Mouse (Mus musculus): Measurements from ENCODE around the gene Galr3. TPM values are rescaled to one million over a fixed set of nuclear protein-coding genes. Genes with fewer than 3 reads are reported as not detected.
A peak's percentile ranks its signal among the peaks of the same experiment; 100 is the strongest.
"Not testable (repeated sequence)": the region's sequence is repeated elsewhere in the genome, so short reads cannot be mapped to it uniquely, and the experiment has no call there.

Gene Galr3
- polyA plus RNA-seq, 1 experiment from 2014 or later, result not detected

GRCm38 (mm10) chr15:79007059-79007458 lies 34.6 kb upstream of the Galr3 start:
- peaks cover 50% of the 10 kb centered on the region for H3K36me3 ChIP-seq
- H3K4me1 ChIP-seq, result peaks cover 15% of the 10 kb centered on the region
- WGBS, result 91% methylated on average over 5 of the region's 5 CpGs
- no peak overlapping the region for H3K4me3 ChIP-seq
- H3K27ac ChIP-seq, result no peak overlapping the region
- ATAC-seq (ENCODE audit: low FRiP score, low read depth), result no peak
- no peaks in the 10 kb centered on the region for H3K27me3 ChIP-seq (replicated peaks)
- H3K9me3 ChIP-seq, result no peaks in the 10 kb centered on the region
- H3K9ac ChIP-seq, result no peak overlapping the region
- no peak overlapping the region for H3K4me2 ChIP-seq (replicated peaks)

DNA sequence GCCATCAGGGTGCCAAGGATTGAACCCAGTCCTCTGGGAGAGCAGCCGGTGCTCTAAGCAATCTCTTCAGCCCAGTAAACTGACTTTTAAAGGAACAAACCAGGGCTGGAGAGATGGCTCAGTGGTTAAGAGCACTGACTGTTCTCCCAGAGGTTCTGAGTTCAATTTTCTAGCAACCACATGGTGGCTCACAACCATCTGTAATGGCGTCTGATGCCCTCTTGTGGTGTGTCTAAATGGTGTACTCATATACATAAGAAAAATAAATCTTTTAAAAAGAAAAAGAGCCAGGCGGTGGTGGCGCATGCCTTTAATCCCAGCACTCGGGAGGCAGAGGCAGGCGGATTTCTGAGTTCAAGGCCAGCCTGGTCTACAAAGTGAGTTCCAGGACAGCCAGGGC lies 33.8 kb upstream of the Galr3 start:
- Histone ChIP-seq H3K4me1 (peaks cover 17% of the 10 kb centered on the region), H3K36me3 (peaks cover 43% of the 10 kb centered on the region)
- not testable (repeated sequence) for H3K4me2 ChIP-seq (replicated peaks); ATAC-seq (ENCODE audit: low FRiP score, low read depth); H3K27me3 ChIP-seq (replicated peaks); H3K9ac ChIP-seq; H3K27ac ChIP-seq; H3K4me3 ChIP-seq; H3K9me3 ChIP-seq
- 89% methylated on average over 6 of the region's 6 CpGs for WGBS

DNA sequence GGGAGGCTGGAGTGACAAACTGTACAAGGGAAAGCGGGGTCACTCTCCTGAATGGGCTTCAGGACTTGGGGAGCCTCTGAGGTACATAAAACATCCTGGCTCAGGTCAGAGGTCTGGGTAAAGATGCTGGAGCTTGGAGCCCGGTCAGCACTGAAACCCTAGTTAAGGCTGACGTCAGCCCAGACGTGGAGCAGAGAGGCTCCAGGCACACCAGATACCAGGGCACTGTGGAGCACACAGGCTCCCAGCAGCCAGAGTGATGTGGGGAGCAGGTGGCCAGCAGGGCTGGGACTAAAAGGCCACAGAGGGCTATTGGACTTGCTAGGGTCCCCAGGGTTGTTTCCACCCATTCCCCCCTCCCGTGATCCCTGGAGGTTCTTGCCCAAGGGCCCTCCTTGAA lies 32.0 kb upstream of the Galr3 start:
- H3K4me1 ChIP-seq, result peaks cover 26% of the 10 kb centered on the region
- no peaks in the 10 kb centered on the region for H3K27me3 ChIP-seq (replicated peaks)
- no peak overlapping the region for H3K9ac ChIP-seq
- no peak overlapping the region for H3K4me3 ChIP-seq
- no peak overlapping the region; the same call in 1 of the 2 replicates for H3K27ac ChIP-seq
- H3K36me3 ChIP-seq, result peaks cover 24% of the 10 kb centered on the region
- ATAC-seq (ENCODE audit: low FRiP score, low read depth), result no peak
- WGBS, result 72% methylated on average over 5 of the region's 5 CpGs
- H3K4me2 ChIP-seq (replicated peaks), result no peak overlapping the region
- no peaks in the 10 kb centered on the region for H3K9me3 ChIP-seq

DNA sequence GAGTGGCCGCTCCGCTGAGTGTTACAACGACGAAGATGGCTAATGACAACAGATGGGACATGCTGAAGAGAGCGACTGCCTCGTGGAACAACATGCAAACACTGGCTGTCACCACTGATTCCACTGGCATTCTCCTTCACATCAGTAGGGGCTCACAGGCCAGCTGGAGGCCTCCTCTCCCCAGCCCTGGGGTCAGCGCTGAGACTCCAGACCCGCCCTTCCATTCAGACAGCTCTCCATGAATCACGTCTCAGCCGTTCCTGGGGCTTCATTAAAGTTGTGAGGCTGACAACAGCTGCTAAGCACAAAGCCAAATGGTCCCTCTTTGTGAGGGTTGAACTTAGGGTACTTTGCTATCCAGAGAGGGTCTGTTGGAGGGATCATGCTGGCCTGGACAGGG lies 30.1 kb upstream of the Galr3 start:
- peaks cover 26% of the 10 kb centered on the region for H3K4me1 ChIP-seq
- H3K4me2 ChIP-seq (replicated peaks), result 0 out of 2 replicates have a peak overlapping the region, but pooled peaks have one; percentile 2
- H3K4me3 ChIP-seq, result no peak overlapping the region
- peaks cover 8% of the 10 kb centered on the region for H3K36me3 ChIP-seq
- no peak overlapping the region for H3K9ac ChIP-seq
- H3K27ac ChIP-seq, result no peak overlapping the region
- WGBS, result 31% methylated on average over 10 of the region's 10 CpGs
- no peaks in the 10 kb centered on the region for H3K27me3 ChIP-seq (replicated peaks)
- ATAC-seq (ENCODE audit: low FRiP score, low read depth), result no peak
- no peaks in the 10 kb centered on the region for H3K9me3 ChIP-seq

DNA sequence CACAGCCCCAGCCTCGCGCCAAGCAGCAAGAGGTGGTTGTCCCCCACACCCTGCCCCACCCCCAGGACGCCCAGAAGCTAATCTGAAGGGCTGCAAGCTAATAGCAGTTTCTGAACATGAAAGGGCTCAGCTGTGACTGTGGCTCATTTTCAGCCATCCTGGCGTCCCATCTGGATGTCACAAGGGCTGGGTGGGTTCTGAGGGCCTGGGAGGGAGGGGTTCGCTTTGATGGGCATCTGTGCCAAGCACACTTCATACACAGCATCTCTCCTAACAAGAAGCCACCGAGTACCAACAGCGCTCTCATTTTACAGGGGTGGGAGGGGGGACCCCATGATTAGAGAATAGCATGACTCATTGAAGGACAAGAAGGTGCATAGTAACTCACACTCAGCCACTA lies 28.3 kb upstream of the Galr3 start:
- Histone ChIP-seq H3K36me3 (no peaks in the 10 kb centered on the region), H3K27me3 (replicated peaks) (no peaks in the 10 kb centered on the region), H3K4me1 (peaks cover 26% of the 10 kb centered on the region), H3K9ac (no peak overlapping the region), H3K27ac (no peak overlapping the region), H3K4me3 (no peak overlapping the region), H3K9me3 (no peaks in the 10 kb centered on the region), H3K4me2 (replicated peaks) (no peak overlapping the region)
- WGBS, result 49% methylated on average over 7 of the region's 7 CpGs
- peak; percentile 26; the same call in 1 of the 2 replicates for ATAC-seq (ENCODE audit: low FRiP score, low read depth)

DNA sequence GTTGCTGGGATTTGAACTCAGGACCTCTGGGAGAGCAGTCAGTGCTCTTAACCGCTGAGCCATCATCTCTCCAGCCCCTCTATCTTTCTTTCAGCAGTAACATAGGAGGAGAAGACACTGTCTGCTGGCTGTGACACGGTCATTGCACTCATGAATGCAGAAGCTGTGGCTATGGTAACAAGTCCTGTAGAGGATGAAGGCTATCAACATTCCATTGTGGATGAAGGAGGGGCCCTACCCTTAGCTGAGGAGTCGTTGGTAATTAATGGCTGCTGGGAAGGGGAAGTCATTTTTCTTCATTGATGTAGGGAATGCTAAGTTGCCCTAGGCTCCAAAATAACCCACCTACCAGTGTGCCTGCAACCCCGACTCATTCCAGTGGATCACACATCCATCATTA lies 23.5 kb upstream of the Galr3 start:
- no peak overlapping the region for H3K27ac ChIP-seq
- H3K4me3 ChIP-seq, result no peak overlapping the region
- ATAC-seq (ENCODE audit: low FRiP score, low read depth), result no peak
- H3K4me1 ChIP-seq, result peaks cover 7% of the 10 kb centered on the region; the same call in 1 of the 2 replicates
- H3K9me3 ChIP-seq, result no peaks in the 10 kb centered on the region
- 32% methylated on average over 4 of the region's 4 CpGs for WGBS
- no peaks in the 10 kb centered on the region for H3K27me3 ChIP-seq (replicated peaks)
- H3K4me2 ChIP-seq (replicated peaks), result no peak overlapping the region
- no peaks in the 10 kb centered on the region for H3K36me3 ChIP-seq
- no peak overlapping the region for H3K9ac ChIP-seq

- Histone ChIP-seq H3K27me3 (replicated peaks) (no peaks in the 10 kb centered on the region), H3K4me1 (peaks cover under 1% of the 10 kb centered on the region; the same call in 1 of the 2 replicates), H3K9me3 (no peaks in the 10 kb centered on the region), H3K4me3 (no peak overlapping the region), H3K27ac (no peak overlapping the region), H3K9ac (no peak overlapping the region), H3K4me2 (replicated peaks) (no peak overlapping the region), H3K36me3 (no peaks in the 10 kb centered on the region)
- 64% methylated on average over 3 of the region's 3 CpGs for WGBS
- no peak for ATAC-seq (ENCODE audit: low FRiP score, low read depth)
Measured at GRCm38 (mm10) chr15:79018886-79019285, 22.8 kb upstream of the Galr3 start.

- WGBS, result 72% methylated on average over 10 of the region's 10 CpGs
- Histone ChIP-seq H3K4me3 (no peak overlapping the region), H3K4me1 (peaks cover 21% of the 10 kb centered on the region), H3K36me3 (no peaks in the 10 kb centered on the region), H3K4me2 (replicated peaks) (no peak overlapping the region), H3K27me3 (replicated peaks) (no peaks in the 10 kb centered on the region), H3K27ac (no peak overlapping the region), H3K9ac (0 out of 2 replicates have a peak overlapping the region, but pooled peaks have one; percentile 17), H3K9me3 (no peaks in the 10 kb centered on the region)
- no peak for ATAC-seq (ENCODE audit: low FRiP score, low read depth)
Measured at GRCm38 (mm10) chr15:79022671-79023230, 18.9 kb upstream of the Galr3 start.

GRCm38 (mm10) chr15:79023366-79023765 lies 18.3 kb upstream of the Galr3 start:
- Histone ChIP-seq H3K4me1 (peaks cover 22% of the 10 kb centered on the region), H3K9me3 (no peaks in the 10 kb centered on the region), H3K36me3 (no peaks in the 10 kb centered on the region), H3K4me3 (no peak overlapping the region), H3K27me3 (replicated peaks) (no peaks in the 10 kb centered on the region), H3K27ac (no peak overlapping the region), H3K9ac (no peak overlapping the region), H3K4me2 (replicated peaks) (no peak overlapping the region)
- WGBS, result 65% methylated on average over 1 of the region's 1 CpGs
- ATAC-seq (ENCODE audit: low FRiP score, low read depth), result no peak

GRCm38 (mm10) chr15:79025687-79026308 lies 15.9 kb upstream of the Galr3 start:
- no peaks in the 10 kb centered on the region for H3K27me3 ChIP-seq (replicated peaks)
- no peak for ATAC-seq (ENCODE audit: low FRiP score, low read depth)
- no peaks in the 10 kb centered on the region for H3K9me3 ChIP-seq
- peak overlapping the region; percentile 48 for H3K4me2 ChIP-seq (replicated peaks)
- peaks cover 34% of the 10 kb centered on the region for H3K4me1 ChIP-seq
- WGBS, result 9% methylated on average over 18 of the region's 18 CpGs
- no peaks in the 10 kb centered on the region for H3K36me3 ChIP-seq
- H3K27ac ChIP-seq, result no peak overlapping the region
- H3K4me3 ChIP-seq, result no peak overlapping the region
- peak overlapping the region; percentile 46; the same call in 1 of the 2 replicates for H3K9ac ChIP-seq

- H3K4me2 ChIP-seq (replicated peaks), result peak overlapping the region; percentile 99
- no peaks in the 10 kb centered on the region for H3K27me3 ChIP-seq (replicated peaks)
- no peaks in the 10 kb centered on the region for H3K9me3 ChIP-seq
- ATAC-seq (ENCODE audit: low FRiP score, low read depth), result no peak
- no peak overlapping the region for H3K27ac ChIP-seq
- peaks cover 43% of the 10 kb centered on the region for H3K4me1 ChIP-seq
- no peak overlapping the region for H3K9ac ChIP-seq
- peak overlapping the region; percentile 80; the same call in 1 of the 2 replicates for H3K4me3 ChIP-seq
- 46% methylated on average over 14 of the region's 14 CpGs for WGBS
- no peaks in the 10 kb centered on the region for H3K36me3 ChIP-seq
Measured at GRCm38 (mm10) chr15:79026511-79027290, 15.0 kb upstream of the Galr3 start.

All from neural tube, embryonic 12.5 days (tissue).